Mouse (Mus musculus) cerebellum, adult 2 months (tissue): ENCODE measurements around the gene Larp4b.

Source experiments
- CTCF ChIP-seq: fragments of 200-500 bp; IDR thresholded peaks from 2 replicates; pipeline ENCODE4 v1.5.1; 2011; ENCODE audit warnings: low read depth, mild to moderate bottlenecking, control low read depth, low read length, moderate library complexity, borderline replicate concordance; ENCODE audit not compliant: insufficient read depth
- POLR2A ChIP-seq: fragments of 200-500 bp; IDR thresholded peaks from 2 replicates; pipeline ENCODE4 v1.6.1; 2011; ENCODE audit warnings: low read length, control low read depth, borderline replicate concordance; ENCODE audit not compliant: insufficient read depth

DNA sequence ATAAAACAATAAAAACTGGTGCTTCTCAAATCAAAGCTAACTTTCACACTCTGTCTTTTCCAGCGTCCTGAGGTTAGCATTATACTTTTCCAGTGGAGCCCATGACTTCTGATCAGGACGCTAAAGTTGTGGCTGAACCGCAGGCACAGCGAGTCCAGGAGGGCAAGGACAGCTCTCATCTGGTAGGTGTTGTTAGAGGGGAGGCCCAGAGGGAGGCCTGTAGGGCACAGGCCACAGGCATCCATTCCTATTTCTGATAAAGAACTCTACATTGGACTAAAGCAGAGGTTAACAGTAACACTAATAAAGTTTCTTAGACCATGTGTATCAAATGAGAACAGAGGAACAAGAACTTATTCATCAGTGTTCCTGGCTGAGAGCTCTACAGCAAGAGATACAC, 28.4 kb downstream of the Larp4b start:
- no peak for TF ChIP-seq POLR2A
- TF ChIP-seq CTCF: no peak
